8 mouse cellular contexts compared by ENCODE assay signal in genomic region chr9:74952106-74952505, GRCm38 (mm10). TPM values are rescaled to one million over a fixed set of nuclear protein-coding genes. Genes with fewer than 3 reads are reported as not detected.
DNase-seq lines count a peak whose midpoint lies in the region; ATAC-seq lines count a peak whose summit lies in the region.

No protein-coding gene starts in this region.

- H3K36me3 ChIP-seq in intestine, embryonic 15.5 days, result no peaks in the 10 kb centered on the region
- H3K36me3 ChIP-seq in midbrain, embryonic 13.5 days, result peaks cover 5% of the 10 kb centered on the region

- no peaks in the 10 kb centered on the region for H3K9me3 ChIP-seq in intestine, embryonic 15.5 days
- H3K9me3 ChIP-seq in midbrain, embryonic 13.5 days, result no peaks in the 10 kb centered on the region

- peak; percentile 16 to 28 for DNase-seq in frontal cortex, postnatal 10 days (ENCODE audit: low spot score in 2 of 2)
- no peak for DNase-seq in frontal cortex, postnatal 14 days (ENCODE audit: low spot score in 2 of 2)
- DNase-seq in B cell, adult 2 months, result peak; percentile 58 to 60
- peak; percentile 67 for DNase-seq in fibroblast of lung, adult 2 months (ENCODE audit: low read depth)
- no peak for DNase-seq in embryo, embryonic 11 days
- no peak for DNase-seq in urinary bladder, postnatal 4 days (ENCODE audit: low spot score in 2 of 2)

- peak overlapping the region; percentile 76 for H3K4me3 ChIP-seq in intestine, embryonic 15.5 days (replicated peaks)
- H3K4me3 ChIP-seq in midbrain, embryonic 13.5 days (replicated peaks), result peak overlapping the region; percentile 95

- H3K27ac ChIP-seq in intestine, embryonic 15.5 days, result no peak overlapping the region; the same call in 1 of the 2 replicates
- peak overlapping the region; percentile 96 for H3K27ac ChIP-seq in midbrain, embryonic 13.5 days

- H3K4me2 ChIP-seq in intestine, embryonic 15.5 days (replicated peaks), result peak overlapping the region; percentile 80
- H3K4me2 ChIP-seq in midbrain, embryonic 13.5 days (replicated peaks), result peak overlapping the region; percentile 93

- 0 out of 2 replicates have a peak overlapping the region, but pooled peaks have one; percentile 74 for H3K9ac ChIP-seq in intestine, embryonic 15.5 days
- peak overlapping the region; percentile 55 for H3K9ac ChIP-seq in midbrain, embryonic 13.5 days (replicated peaks)

- no peaks in the 10 kb centered on the region for H3K4me1 ChIP-seq in intestine, embryonic 15.5 days (replicated peaks)
- peaks cover 21% of the 10 kb centered on the region for H3K4me1 ChIP-seq in midbrain, embryonic 13.5 days (replicated peaks)

- no peaks in the 10 kb centered on the region for H3K27me3 ChIP-seq in intestine, embryonic 15.5 days (replicated peaks)
- no peaks in the 10 kb centered on the region for H3K27me3 ChIP-seq in midbrain, embryonic 13.5 days

- 44% methylated on average over 5 of the region's 5 CpGs for WGBS in intestine, embryonic 15.5 days
- 68% methylated on average over 5 of the region's 5 CpGs for WGBS in midbrain, embryonic 13.5 days

- ATAC-seq in intestine, embryonic 15.5 days, result no peak; the same call in 1 of the 2 replicates
- no peak for ATAC-seq in midbrain, embryonic 13.5 days

RNA-seq across cellular contexts. Expression of gene Fam214a, which starts 0.6 kb away (rescaled TPM):
- 6.4 and 7.8 TPM in 2 replicates for polyA plus RNA-seq in intestine, embryonic 15.5 days (2015; fragmentation: Nextera tagmentation; extraction: Ambion mirVana)
- 31.3 TPM in 2 replicates for polyA plus RNA-seq in midbrain, embryonic 13.5 days (2015; fragmentation: Nextera tagmentation; extraction: Ambion mirVana)

Comparison
In these comparisons a context has a peak if more than half of its experiments do, and no peak if none do; other contexts are left out.
1. DNase-seq: peak in frontal cortex, postnatal 10 days (2 of 2), B cell, adult 2 months (2 of 2) and fibroblast of lung, adult 2 months (single experiment); none in frontal cortex, postnatal 14 days (0 of 2), embryo, embryonic 11 days (single experiment) and urinary bladder, postnatal 4 days (0 of 2).